Mouse (Mus musculus) lung, postnatal 14 days (tissue): ENCODE results near the gene Gm35315.
"Not testable (repeated sequence)": the region's sequence is repeated elsewhere in the genome, so short reads cannot be mapped to it uniquely, and the experiment has no call there.

Source experiments
- DNase-seq: peaks from one replicate; pipeline ENCODE4 v3.0.0; 2021

Gm35315 gene

GRCm38 (mm10) chr5:110094030-110094846 is at the start of gene Gm35315:
Gene Gm35315 (minus strand): TSS chr5:110094420.
- peak; percentile 85 for DNase-seq

GRCm38 (mm10) chr5:110143007-110143406 is 48.8 kb upstream of the Gm35315 start:
- peak; percentile 7 for DNase-seq

DNA sequence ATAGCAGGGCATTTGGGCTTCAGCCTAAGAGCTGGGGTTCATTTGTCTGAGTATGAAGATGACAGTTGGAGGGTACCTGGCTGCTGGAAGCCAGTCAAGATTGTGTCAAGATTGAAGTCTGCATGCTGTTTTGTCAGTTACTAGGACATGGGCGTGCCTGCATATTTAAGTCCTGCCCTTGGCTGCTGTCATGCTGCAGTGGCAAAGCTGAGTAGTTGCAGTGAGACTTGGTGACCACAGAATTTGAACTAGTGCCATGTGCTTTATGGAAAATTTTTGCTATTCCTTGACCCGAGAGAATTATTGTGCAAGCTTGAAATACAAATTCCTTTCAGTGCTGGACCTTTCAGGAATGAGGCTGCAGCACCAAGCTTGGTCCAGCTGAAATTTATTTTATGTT is 48.1 kb upstream of the Gm35315 start:
- DNase-seq = peak; percentile 19

DNA sequence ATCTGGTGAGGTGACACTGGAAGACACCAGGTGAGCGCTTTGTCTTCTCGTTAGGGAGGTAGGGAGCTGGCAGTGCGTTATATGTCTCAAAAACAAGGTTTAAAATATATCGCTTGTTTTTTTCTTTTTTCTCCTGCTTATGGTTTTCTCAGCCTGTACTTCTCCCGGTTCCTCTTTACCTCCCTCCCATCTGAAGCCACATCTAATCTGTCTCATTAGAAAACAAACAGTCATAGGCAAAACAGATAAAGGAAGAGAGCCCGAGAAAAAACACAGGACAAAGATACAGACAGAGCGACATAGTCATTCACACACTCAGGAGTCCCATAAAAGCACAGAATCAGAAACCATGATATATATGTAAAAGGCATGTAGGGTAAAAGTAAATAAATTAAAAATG is 46.2 kb upstream of the Gm35315 start:
- DNase-seq = no peak

DNA sequence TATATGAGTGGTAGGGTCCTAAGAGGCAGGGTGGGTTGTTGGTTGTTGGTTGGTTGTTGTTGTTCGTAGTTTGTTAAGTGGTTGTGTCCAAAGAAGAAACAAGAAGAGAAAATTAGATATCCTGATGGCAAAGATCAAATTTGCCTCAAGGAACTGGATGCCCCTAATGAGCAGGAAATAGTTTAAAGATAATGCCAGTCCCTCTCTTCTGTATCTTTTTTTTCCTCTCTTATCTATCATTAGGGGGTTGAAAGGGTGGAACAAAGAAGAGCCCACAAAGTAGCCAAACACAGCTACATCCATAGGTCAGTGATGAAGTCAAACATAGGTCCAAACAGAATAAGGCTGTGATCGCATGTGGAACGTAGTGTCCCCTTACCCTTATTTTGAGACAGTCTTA is 45.1 kb upstream of the Gm35315 start:
- no peak for DNase-seq

DNA sequence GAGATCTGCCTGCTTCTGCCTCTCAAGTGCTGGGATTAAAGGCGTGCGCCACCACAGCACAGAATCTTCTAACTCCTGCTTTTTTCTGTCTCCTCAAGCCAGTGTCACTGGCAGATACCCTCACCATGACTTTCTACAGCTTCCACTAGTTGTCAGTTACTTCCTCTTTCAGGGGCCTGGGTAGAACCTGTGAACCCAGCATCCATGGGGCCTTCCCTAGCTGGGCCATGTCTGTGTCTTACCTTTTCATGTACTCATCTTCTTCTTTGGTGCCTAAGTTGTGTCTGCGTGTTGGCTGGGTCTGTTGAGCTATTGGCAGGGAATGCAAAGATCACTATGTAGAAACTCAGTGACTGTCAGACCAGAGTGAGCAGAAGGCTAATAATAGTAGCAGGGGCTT is 43.6 kb upstream of the Gm35315 start:
- no peak for DNase-seq

DNA sequence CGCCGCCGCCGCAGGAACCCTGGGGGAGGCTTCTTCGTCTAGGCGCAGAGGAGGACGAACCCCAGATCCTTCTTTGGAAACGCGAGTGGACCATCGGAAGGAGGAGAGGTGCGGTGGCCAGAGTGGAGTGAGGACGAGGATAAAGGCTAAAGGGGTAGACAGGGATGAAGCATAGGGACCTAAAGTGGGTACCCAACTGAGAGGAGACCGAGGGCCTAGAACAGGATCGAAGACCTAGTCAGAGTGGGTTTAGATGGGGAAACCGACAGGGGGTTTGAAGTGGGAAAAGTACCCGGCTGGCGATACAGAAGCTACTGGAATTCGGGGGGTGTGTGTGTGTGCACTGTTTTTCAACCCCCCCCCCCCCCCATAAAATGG is 41.9 kb upstream of the Gm35315 start:
- no peak for DNase-seq

- DNase-seq = peak; percentile 99
Observed at GRCm38 (mm10) chr5:110135293-110136086, 41.3 kb upstream of the Gm35315 start, which contains the start of gene Chfr. Gene Chfr (plus strand): TSS chr5:110135842.

DNA sequence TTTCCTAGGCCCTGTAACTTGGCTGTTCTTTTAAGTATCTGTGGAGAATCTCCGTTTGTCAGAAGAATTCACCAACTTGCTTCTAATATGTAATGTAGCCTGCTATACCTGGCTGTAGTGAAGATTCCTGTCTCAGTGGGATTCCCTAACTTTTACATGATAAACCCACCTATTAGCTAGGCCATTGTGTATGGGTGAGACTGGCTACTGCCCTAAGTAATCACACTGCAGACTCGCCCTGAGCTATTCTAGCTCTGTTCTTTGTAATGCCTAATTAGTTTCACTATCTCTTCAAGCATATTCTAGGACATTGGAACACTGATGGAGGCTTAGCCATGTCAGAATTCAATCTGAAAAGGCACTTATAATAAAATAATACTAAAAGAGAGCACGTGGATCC is 28.2 kb upstream of the Gm35315 start:
- not testable (repeated sequence) for DNase-seq

DNA sequence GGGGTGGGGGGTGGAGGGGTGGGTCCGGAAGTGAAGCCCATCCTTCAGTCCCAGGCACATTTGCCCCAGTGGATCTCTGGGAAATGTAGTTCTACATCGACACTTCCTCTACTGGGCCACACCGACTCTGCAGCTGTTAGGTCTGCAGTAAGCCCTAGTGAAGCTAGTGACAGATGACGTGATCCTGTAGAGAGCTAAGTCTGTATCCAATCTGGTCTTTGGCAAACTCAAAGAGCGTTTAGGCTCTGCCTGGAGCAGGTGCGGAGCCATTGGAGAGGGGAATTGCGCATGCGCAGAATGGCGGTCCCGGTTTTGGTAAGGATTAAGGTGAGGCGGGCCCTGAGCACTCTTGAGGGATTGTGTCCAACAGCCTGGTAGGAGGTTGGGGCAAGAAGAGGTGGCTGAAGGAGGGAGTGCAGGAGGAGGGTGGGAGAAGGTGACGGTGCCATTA is 15.8 kb upstream of the Gm35315 start, which contains the start of gene Zfp605:
Gene Zfp605, plus strand, starts transcription at position 102 of the 451 bp plus-strand sequence.
- peak; percentile 90 for DNase-seq

DNA sequence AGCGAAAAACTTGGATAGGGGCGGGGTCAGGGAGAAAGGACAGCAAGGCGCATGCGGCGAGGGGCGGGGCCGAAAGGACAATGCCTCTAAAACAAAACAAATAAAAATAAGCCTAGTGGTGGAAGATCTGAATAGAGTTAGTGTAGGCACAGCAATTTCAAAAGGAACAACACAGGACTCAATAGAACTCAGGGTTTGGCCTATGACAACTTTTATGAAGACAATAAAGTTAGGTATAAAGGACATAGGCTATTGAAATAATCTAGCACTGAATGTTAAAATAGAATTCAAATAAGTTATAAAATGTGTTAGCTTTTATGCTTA is 14.0 kb upstream of the Gm35315 start:
- DNase-seq = no peak

- peak; percentile 97 for DNase-seq
Observed at GRCm38 (mm10) chr5:110107581-110108304, 13.5 kb upstream of the Gm35315 start, which contains the start of gene Gtpbp6. Gene Gtpbp6 (minus strand): TSS chr5:110108197.

GRCm38 (mm10) chr5:110106901-110107564 is 12.8 kb upstream of the Gm35315 start:
- no peak for DNase-seq

GRCm38 (mm10) chr5:110106140-110106871 is 12.1 kb upstream of the Gm35315 start:
- no peak for DNase-seq

- no peak for DNase-seq
Observed at GRCm38 (mm10) chr5:110104616-110105380, 10.6 kb upstream of the Gm35315 start.

- no peak for DNase-seq
Observed at GRCm38 (mm10) chr5:110103901-110104615, 9.8 kb upstream of the Gm35315 start.

DNA sequence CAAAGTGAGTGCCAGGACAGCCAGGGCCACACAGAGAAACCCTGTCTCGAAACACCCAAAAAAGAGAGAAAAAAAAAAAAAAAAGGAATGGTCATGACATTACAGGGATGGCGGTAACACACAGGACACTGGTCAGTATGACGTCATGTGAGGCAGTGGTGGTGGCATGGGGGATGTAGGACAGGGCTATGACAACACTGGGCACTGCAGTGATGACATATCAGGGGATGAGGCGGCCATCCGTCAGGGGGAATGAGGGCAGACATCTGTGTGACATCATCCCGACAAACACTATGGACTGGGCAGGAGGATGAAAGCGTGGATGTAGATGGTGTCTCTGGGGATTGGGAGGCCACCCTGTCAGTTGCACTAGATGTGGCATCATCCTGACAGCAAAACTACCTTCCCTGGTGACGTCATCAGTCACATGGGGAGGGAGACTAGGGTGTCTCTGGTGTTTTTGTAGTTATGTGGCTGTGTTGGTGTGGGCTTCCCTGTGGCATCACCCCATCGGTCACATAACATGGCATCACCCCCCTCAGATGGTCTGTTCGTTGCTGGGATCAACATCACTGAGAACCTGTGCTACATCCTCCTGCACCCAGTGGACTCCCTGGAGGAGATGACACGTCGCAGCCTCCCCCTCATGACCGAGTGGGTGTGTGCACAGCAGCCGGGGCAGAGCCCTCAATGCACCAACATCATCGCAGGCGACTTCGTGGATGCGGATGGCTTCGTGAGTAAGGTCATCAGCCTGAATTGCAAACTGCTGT is 8.8 kb upstream of the Gm35315 start:
- no peak for DNase-seq

DNA sequence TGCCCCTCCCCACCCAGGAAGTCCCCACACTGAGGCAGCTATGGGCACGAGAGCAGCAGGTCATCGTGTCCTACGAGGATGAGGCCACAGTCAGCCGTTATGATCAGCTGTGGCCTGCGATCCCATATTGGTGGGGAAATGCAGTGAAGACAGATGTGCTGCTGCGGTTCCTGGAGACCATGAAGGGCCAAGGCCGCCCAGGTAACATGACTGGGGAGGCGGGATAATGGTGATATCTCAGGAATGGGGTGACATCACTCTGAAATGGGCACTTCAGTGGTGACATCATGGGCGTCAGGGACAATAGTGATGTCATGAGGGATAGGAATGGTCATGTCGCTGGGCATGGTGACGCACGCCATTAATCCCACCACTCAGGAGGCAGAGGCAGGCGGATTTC is 8.2 kb upstream of the Gm35315 start:
- no peak for DNase-seq

DNA sequence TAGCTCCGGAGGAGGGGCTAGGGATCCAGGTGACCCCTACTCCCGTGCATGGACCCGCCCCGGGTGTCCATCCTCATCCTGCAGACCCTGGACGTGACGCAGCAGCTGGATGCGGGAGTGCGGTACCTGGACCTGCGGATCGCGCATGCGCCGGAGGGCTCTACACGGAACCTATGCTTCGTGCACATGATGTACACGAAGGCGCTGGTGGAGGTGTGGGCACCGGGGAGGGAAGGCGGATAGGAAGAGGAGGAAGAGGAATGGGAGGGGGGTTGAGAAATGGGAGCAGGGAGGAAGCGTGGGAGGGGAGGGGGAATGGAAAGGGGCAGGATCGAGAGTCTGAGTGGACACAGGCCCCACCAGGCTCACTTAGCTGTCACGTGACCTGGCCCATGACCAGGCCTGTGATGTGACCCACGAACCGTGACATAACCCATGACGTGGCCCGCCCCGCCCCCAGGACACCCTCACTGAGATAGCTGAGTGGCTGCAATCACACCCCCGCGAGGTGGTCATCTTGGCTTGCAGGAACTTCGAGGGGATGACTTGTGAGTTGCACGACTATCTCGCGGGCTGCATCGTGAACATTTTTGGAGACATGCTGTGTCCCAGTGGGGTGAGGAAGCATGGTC is 7.6 kb upstream of the Gm35315 start:
- no peak for DNase-seq
